Mouse (Mus musculus): ENCODE data around the gene Olfr1269. TPM values are rescaled to one million over a fixed set of nuclear protein-coding genes. Genes with fewer than 3 reads are reported as not detected.

The Olfr1269 gene
- not detected for total RNA-seq (2021)

DNA sequence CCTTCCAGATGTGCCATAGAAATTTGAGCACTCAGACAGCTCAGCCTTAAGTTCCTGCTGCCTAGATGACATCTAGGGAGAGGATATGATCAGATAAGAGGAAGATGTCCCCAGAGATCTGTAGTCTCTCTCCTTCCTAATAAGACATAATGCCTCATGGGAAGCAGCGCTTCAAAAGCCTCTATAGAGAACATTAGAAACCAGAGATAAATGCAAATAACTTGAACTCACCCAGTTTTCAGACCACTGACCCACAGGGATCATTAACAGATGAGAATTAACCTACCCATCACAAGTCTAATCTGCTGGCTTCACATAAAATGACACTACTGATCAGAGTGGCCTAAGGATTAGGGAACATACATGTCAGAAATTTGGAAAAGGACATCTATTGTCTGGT is at the start of gene Olfr1269:
TSS of gene Olfr1269 (minus strand) at position 101 of the 400 bp plus-strand sequence.
- DNase-seq: no peak
- intact Hi-C loops (cut with DNase I): no loop called here

DNA sequence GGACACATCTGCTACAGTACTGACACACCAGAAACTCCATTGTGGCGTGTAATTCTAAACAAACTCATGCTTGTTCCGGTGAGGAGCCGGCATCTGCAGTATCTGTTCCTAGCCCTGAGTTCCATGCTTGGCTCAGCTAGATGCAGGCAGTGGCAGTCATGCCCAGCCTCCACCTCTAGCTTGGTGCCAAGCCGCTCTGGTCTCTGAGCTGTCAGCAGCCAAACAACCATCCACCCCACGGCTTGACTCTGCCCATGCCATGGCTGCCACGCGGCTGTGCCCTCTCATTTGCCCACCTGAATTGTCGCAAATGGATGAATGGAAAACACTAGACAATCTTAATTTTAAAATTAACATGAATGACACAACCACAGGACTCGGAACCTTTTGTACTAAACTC is 32.7 kb upstream of the Olfr1269 start:
- intact Hi-C loops (cut with DNase I): no loop called here
- no peak for DNase-seq

DNA sequence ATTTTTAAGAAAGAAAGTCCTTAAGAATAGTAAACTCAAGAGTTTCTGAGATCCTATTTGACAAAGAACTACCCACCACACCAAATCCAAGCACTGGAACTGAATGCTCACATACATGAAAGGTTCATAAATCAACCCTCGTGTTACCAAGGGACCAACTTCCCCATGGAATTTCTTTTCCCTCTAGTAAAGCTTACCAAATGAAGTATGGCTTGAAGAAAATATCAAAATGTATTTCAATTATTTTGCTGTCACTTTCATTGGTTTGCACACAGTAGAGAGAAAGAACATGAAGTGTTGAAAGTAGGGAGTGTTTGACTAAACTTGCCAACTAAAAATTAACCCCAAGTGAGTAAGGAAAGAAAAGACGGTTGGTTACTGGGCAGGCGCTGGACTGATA is 31.8 kb upstream of the Olfr1269 start, which contains the start of gene Olfr1270:
TSS of gene Olfr1270 (minus strand) at position 101 of the 400 bp plus-strand sequence.
- DNase-seq: no peak
- intact Hi-C loops (cut with DNase I): no loop called here

DNA sequence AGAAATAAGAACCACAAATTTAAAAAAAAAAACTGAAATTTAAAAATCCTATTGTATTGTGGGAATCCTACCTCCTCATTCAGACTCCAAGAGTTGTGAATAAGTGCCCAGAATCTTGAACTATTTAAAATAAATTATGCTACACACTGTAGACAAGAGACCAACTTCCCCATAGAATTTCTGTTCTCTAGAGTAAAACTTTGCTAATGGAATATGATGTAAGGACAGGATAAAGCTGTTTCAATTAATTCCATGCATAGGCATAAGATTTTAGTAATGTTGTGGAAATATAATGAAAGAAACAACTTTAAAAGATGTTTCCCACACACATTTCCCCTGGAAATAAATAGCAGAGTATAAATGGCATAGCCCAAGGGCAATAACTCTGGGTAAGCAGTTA is 21.0 kb upstream of the Olfr1269 start, which contains the start of gene Olfr32:
TSS of gene Olfr32 (minus strand) at position 101 of the 400 bp plus-strand sequence.
- DNase-seq: no peak
- intact Hi-C loops (cut with DNase I): no loop called here

DNA sequence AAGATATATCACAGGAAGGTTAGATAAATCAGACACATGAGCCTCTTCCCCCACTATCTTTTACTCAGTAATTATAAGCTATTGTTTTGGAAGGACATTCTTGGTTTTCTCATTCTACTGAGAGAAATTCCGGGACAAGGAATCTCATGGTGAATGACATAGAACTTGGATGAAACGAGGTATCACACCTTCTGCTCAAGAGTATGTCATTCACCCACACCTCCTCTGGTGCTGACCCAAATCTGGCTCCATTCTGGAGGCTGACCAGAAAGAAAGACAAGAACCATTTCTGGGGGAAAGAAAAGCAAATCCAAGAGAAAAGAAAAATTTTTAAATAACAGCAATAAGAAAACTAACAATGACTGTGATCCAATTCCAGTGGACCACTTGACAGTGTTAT is 51.1 kb downstream of the Olfr1269 start:
- intact Hi-C loops (cut with DNase I): no loop called here
- DNase-seq: no peak

Other genes starting within 250 kb of the Olfr1269 start
- gene Olfr1257, start 243.0 kb downstream of the Olfr1269 start, total RNA-seq (2021): not detected
- gene Olfr1258, start 194.1 kb downstream of the Olfr1269 start, total RNA-seq (2021): not detected
- gene Olfr1259, start 172.7 kb downstream of the Olfr1269 start, total RNA-seq (2021): not detected
- not detected for gene Olfr1260, start 147.1 kb downstream of the Olfr1269 start, total RNA-seq (2021)
- not detected for gene Olfr1261, start 130.2 kb downstream of the Olfr1269 start, total RNA-seq (2021)
- not detected for gene Olfr1262, start 121.3 kb downstream of the Olfr1269 start, total RNA-seq (2021)
- gene Olfr1263, start 109.3 kb downstream of the Olfr1269 start, total RNA-seq (2021): not detected
- not detected for gene Olfr1264, start 95.8 kb downstream of the Olfr1269 start, total RNA-seq (2021)
- gene Olfr1265, start 86.1 kb downstream of the Olfr1269 start, total RNA-seq (2021): not detected
- gene Olfr140, start 57.8 kb downstream of the Olfr1269 start, total RNA-seq (2021): not detected
- not detected for gene Olfr32, start 20.9 kb upstream of the Olfr1269 start, total RNA-seq (2021)
- not detected for gene Olfr1270, start 31.7 kb upstream of the Olfr1269 start, total RNA-seq (2021)
- not detected for gene Olfr1506, start 103.1 kb upstream of the Olfr1269 start, total RNA-seq (2021)
- gene Olfr142, start 136.2 kb upstream of the Olfr1269 start, total RNA-seq (2021): not detected
- not detected for gene Olfr1271, start 149.6 kb upstream of the Olfr1269 start, total RNA-seq (2021)
- not detected for gene Olfr1272, start 171.4 kb upstream of the Olfr1269 start, total RNA-seq (2021)
- gene Gm13769, start 200.8 kb upstream of the Olfr1269 start, total RNA-seq (2021): under 1 TPM in 1 of 2 experiments, not detected in 1; 0.11 TPM